Mouse (Mus musculus) embryonic facial prominence, embryonic 11.5 days (tissue): ENCODE measurements around the gene Gpbar1. TPM values are rescaled to one million over a fixed set of nuclear protein-coding genes. Genes with fewer than 3 reads are reported as not detected.

Experiments
- ATAC-seq: fragments of 200-750 bp; cut with Nextera tagmentation; replicated peaks from 2 replicates; pipeline ENCODE4 v1.8.0; 2017; ENCODE audit warnings: low read depth; ENCODE audit not compliant: insufficient number of reproducible peaks, low FRiP score, low TSS enrichment
- DNase-seq: peaks from one replicate; pipeline ENCODE4 v3.0.0-alpha.2; 2015; ENCODE audit warnings: low spot score
- H3K27ac ChIP-seq: fragments of 300-500 bp; sonication (generic); replicated peaks from 2 replicates; pipeline ENCODE4 v1.5.1; 2014; ENCODE audit warnings: mild to moderate bottlenecking, low read depth, low read length, control low read depth
- H3K27me3 ChIP-seq: fragments of 300-500 bp; sonication (generic); 2 replicates; pipeline ENCODE4 v1.6.1; 2014; ENCODE audit warnings: mild to moderate bottlenecking, low read length, moderate library complexity, mixed read lengths; ENCODE audit not compliant: control insufficient read depth, insufficient read depth
- H3K36me3 ChIP-seq: fragments of 300-500 bp; sonication (generic); replicated peaks from 2 replicates; pipeline ENCODE4 v1.6.1; 2014; ENCODE audit warnings: low read depth, mild to moderate bottlenecking, low read length, moderate library complexity, mixed read lengths; ENCODE audit not compliant: control insufficient read depth, insufficient read depth
- H3K4me1 ChIP-seq: fragments of 300-500 bp; sonication (generic); 2 replicates; pipeline ENCODE4 v1.6.1; 2014; ENCODE audit warnings: low read length, mixed read lengths; ENCODE audit not compliant: control insufficient read depth, insufficient read depth
- H3K4me2 ChIP-seq: fragments of 300-500 bp; sonication (generic); 2 replicates; pipeline ENCODE4 v1.6.1; 2014; ENCODE audit warnings: low read depth, mild to moderate bottlenecking, control low read depth, low read length, moderate library complexity
- H3K4me3 ChIP-seq: fragments of 300-500 bp; sonication (generic); 2 replicates; pipeline ENCODE4 v1.5.1; 2014; ENCODE audit warnings: low read depth, low read length, control low read depth
- H3K9ac ChIP-seq: fragments of 300-500 bp; sonication (generic); replicated peaks from 2 replicates; pipeline ENCODE4 v1.6.1; 2014; ENCODE audit warnings: mild to moderate bottlenecking, control low read depth, low read length
- H3K9me3 ChIP-seq: fragments of 300-500 bp; sonication (generic); replicated peaks from 2 replicates; pipeline ENCODE4 v1.6.1; 2016; ENCODE audit warnings: mild to moderate bottlenecking, low read length, inconsistent platforms, mixed read lengths; ENCODE audit not compliant: control insufficient read depth
- WGBS: fragments of 180-500 bp; shearing (Covaris S2); extraction: QIAGEN DNeasy Blood & Tissue Kit; methylation state at CpG from one replicate; pipeline ENCODE4 v1.1.7; 2014; 5-methylcytosine and 5-hydroxymethylcytosine counted together
- polyA plus RNA-seq: library from polyadenylated mRNA; unstranded; fragments of >200 nt; fragmentation: Nextera tagmentation; extraction: Ambion mirVana; gene quantifications from 2 replicates; pipeline ENCODE4 v1.2.1, GENCODE M21; 2014

Gpbar1 gene
- polyA plus RNA-seq, 1 experiment from 2014 or later: 0.91 TPM

GRCm38 (mm10) chr1:74256782-74257181, 21.6 kb upstream of the Gpbar1 start:
- ATAC-seq: no peak
- WGBS: 75% methylated on average over 4 of the region's 4 CpGs

GRCm38 (mm10) chr1:74262510-74262909, 15.8 kb upstream of the Gpbar1 start:
- Histone ChIP-seq H3K27me3 (no peaks in the 10 kb centered on the region), H3K36me3 (peaks cover 22% of the 10 kb centered on the region), H3K4me1 (no peaks in the 10 kb centered on the region), H3K4me2 (no peak overlapping the region), H3K4me3 (no peak overlapping the region), H3K9ac (no peak overlapping the region), H3K9me3 (no peaks in the 10 kb centered on the region), H3K27ac (no peak overlapping the region)
- DNase-seq (no peak), ATAC-seq (no peak)
- WGBS: 89% methylated on average over 6 of the region's 6 CpGs

More at GRCm38 (mm10) chr1:74256782-74257181, 21.6 kb upstream of the Gpbar1 start:
- no peak overlapping the region for H3K4me2 ChIP-seq
- H3K9me3 ChIP-seq: no peaks in the 10 kb centered on the region
- H3K4me1 ChIP-seq: no peaks in the 10 kb centered on the region
- H3K4me3 ChIP-seq: no peak overlapping the region
- H3K27me3 ChIP-seq: no peaks in the 10 kb centered on the region
- no peak overlapping the region for H3K27ac ChIP-seq
- DNase-seq: no peak
- H3K36me3 ChIP-seq: peaks cover under 1% of the 10 kb centered on the region
- no peak overlapping the region for H3K9ac ChIP-seq

- H3K4me3 ChIP-seq: no peak overlapping the region
- H3K36me3 ChIP-seq: peaks cover 11% of the 10 kb centered on the region
- 89% methylated on average over 8 of the region's 8 CpGs for WGBS
- H3K27ac ChIP-seq: no peak overlapping the region
- H3K4me2 ChIP-seq: no peak overlapping the region
- DNase-seq: no peak
- H3K9ac ChIP-seq: no peak overlapping the region
- H3K27me3 ChIP-seq: no peaks in the 10 kb centered on the region
- ATAC-seq: no peak
- H3K9me3 ChIP-seq: no peaks in the 10 kb centered on the region
- H3K4me1 ChIP-seq: no peaks in the 10 kb centered on the region
Observed at GRCm38 (mm10) chr1:74268750-74269149, 9.6 kb upstream of the Gpbar1 start.

- no peaks in the 10 kb centered on the region for H3K27me3 ChIP-seq
- no peak overlapping the region for H3K4me3 ChIP-seq
- H3K4me1 ChIP-seq: no peaks in the 10 kb centered on the region; the same call in 1 of the 2 replicates
- no peaks in the 10 kb centered on the region; the same call in none of the 2 replicates for H3K36me3 ChIP-seq
- H3K27ac ChIP-seq: no peak overlapping the region
- no peak for ATAC-seq
- H3K9ac ChIP-seq: no peak overlapping the region
- 80% methylated on average over 4 of the region's 4 CpGs for WGBS
- H3K9me3 ChIP-seq: no peaks in the 10 kb centered on the region
- DNase-seq: no peak
- no peak overlapping the region for H3K4me2 ChIP-seq
Observed at GRCm38 (mm10) chr1:74271659-74272058, 6.7 kb upstream of the Gpbar1 start.

GRCm38 (mm10) chr1:74275015-74275414, 3.3 kb upstream of the Gpbar1 start:
- no peak overlapping the region for H3K27ac ChIP-seq
- H3K9ac ChIP-seq: no peak overlapping the region
- DNase-seq (peak; percentile 50), ATAC-seq (no peak)
- no peaks in the 10 kb centered on the region; the same call in 1 of the 2 replicates for H3K4me1 ChIP-seq
- no peaks in the 10 kb centered on the region for H3K9me3 ChIP-seq
- H3K4me2 ChIP-seq: no peak overlapping the region
- H3K27me3 ChIP-seq: no peaks in the 10 kb centered on the region
- no peaks in the 10 kb centered on the region for H3K36me3 ChIP-seq
- WGBS: 25% methylated on average over 9 of the region's 9 CpGs
- no peak overlapping the region for H3K4me3 ChIP-seq

- no peak overlapping the region for H3K9ac ChIP-seq
- peaks cover 9% of the 10 kb centered on the region for H3K36me3 ChIP-seq
- no peak overlapping the region for H3K4me3 ChIP-seq
- no peak overlapping the region for H3K27ac ChIP-seq
- H3K4me1 ChIP-seq: no peaks in the 10 kb centered on the region; the same call in 1 of the 2 replicates
- WGBS: 62% methylated on average over 6 of the region's 6 CpGs
- H3K27me3 ChIP-seq: no peaks in the 10 kb centered on the region
- no peak for ATAC-seq
- no peak for DNase-seq
- no peak overlapping the region for H3K4me2 ChIP-seq
- no peaks in the 10 kb centered on the region for H3K9me3 ChIP-seq
Observed at GRCm38 (mm10) chr1:74277041-74277440, 1.3 kb upstream of the Gpbar1 start.

GRCm38 (mm10) chr1:74277883-74278537, 340 bp upstream of the Gpbar1 start:
- no peaks in the 10 kb centered on the region; the same call in 1 of the 2 replicates for H3K4me1 ChIP-seq
- ATAC-seq (no peak), DNase-seq (no peak)
- H3K4me2 ChIP-seq: no peak overlapping the region
- WGBS: 64% methylated on average over 8 of the region's 8 CpGs
- H3K4me3 ChIP-seq: no peak overlapping the region
- H3K27me3 ChIP-seq: no peaks in the 10 kb centered on the region
- H3K9ac ChIP-seq: no peak overlapping the region
- H3K36me3 ChIP-seq: peaks cover 12% of the 10 kb centered on the region
- H3K9me3 ChIP-seq: no peaks in the 10 kb centered on the region
- H3K27ac ChIP-seq: no peak overlapping the region

- 88% methylated on average over 11 of the region's 11 CpGs for WGBS
- H3K4me2 ChIP-seq: no peak overlapping the region
- no peak overlapping the region for H3K27ac ChIP-seq
- H3K9ac ChIP-seq: no peak overlapping the region
- H3K4me1 ChIP-seq: no peaks in the 10 kb centered on the region; the same call in 1 of the 2 replicates
- ATAC-seq (no peak), DNase-seq (no peak)
- no peaks in the 10 kb centered on the region for H3K27me3 ChIP-seq
- H3K4me3 ChIP-seq: no peak overlapping the region
- H3K36me3 ChIP-seq: peaks cover 15% of the 10 kb centered on the region
- no peaks in the 10 kb centered on the region for H3K9me3 ChIP-seq
Observed at GRCm38 (mm10) chr1:74278988-74279387, 638 bp downstream of the Gpbar1 start.
